Mouse (Mus musculus) kidney, embryonic 14.5 days (tissue): ENCODE measurements around the gene Ptf1a. TPM values are rescaled to one million over a fixed set of nuclear protein-coding genes. Genes with fewer than 3 reads are reported as not detected.
A peak's percentile ranks its signal among the peaks of the same experiment; 100 is the strongest.

ENCODE experiments used
- ATAC-seq: fragments of 200-750 bp; cut with Nextera tagmentation; 2 replicates; pipeline ENCODE4 v1.8.0; 2017; ENCODE audit warnings: moderate number of reproducible peaks, mild to moderate bottlenecking, moderate TSS enrichment, moderate library complexity; ENCODE audit not compliant: low FRiP score, low TSS enrichment
- H3K27ac ChIP-seq: fragments of 300-500 bp; sonication (generic); 2 replicates; pipeline ENCODE4 v1.5.1; 2014; ENCODE audit warnings: low read depth, mild to moderate bottlenecking, low read length, moderate library complexity, mixed read lengths
- H3K27me3 ChIP-seq: fragments of 300-500 bp; sonication (generic); 2 replicates; pipeline ENCODE4 v1.6.1; 2014; ENCODE audit warnings: mild to moderate bottlenecking, low read length; ENCODE audit not compliant: control insufficient read depth, insufficient read depth
- H3K36me3 ChIP-seq: fragments of 300-500 bp; sonication (generic); 2 replicates; pipeline ENCODE4 v1.6.1; 2014; ENCODE audit warnings: low read length, mixed read lengths; ENCODE audit not compliant: control insufficient read depth, insufficient read depth
- H3K4me1 ChIP-seq: fragments of 300-500 bp; sonication (generic); 2 replicates; pipeline ENCODE4 v1.6.1; 2014; ENCODE audit warnings: low read length, mixed read lengths; ENCODE audit not compliant: control insufficient read depth, insufficient read depth
- H3K4me2 ChIP-seq: fragments of 300-500 bp; sonication (generic); replicated peaks from 2 replicates; pipeline ENCODE4 v1.6.1; 2014; ENCODE audit warnings: low read depth, mild to moderate bottlenecking, low read length
- H3K4me3 ChIP-seq: fragments of 300-500 bp; sonication (generic); 2 replicates; pipeline ENCODE4 v1.5.1; 2014; ENCODE audit warnings: mild to moderate bottlenecking, low read length
- H3K9ac ChIP-seq: fragments of 300-500 bp; sonication (generic); 2 replicates; pipeline ENCODE4 v1.6.1; 2014; ENCODE audit warnings: low read depth, mild to moderate bottlenecking, low read length, moderate library complexity
- H3K9me3 ChIP-seq: fragments of 300-500 bp; sonication (generic); 2 replicates; pipeline ENCODE4 v1.6.1; 2016; ENCODE audit warnings: low read length; ENCODE audit not compliant: control insufficient read depth
- WGBS: fragments of 180-500 bp; shearing (Covaris S2); extraction: QIAGEN DNeasy Blood & Tissue Kit; methylation state at CpG from one replicate; pipeline ENCODE4 v1.1.7; 2014; 5-methylcytosine and 5-hydroxymethylcytosine counted together
- polyA plus RNA-seq: library from polyadenylated mRNA; unstranded; fragments of >200 nt; fragmentation: Nextera tagmentation; extraction: Ambion mirVana; gene quantifications from 2 replicates; pipeline ENCODE4 v1.2.1, GENCODE M21; 2014

Ptf1a gene
- polyA plus RNA-seq, 1 experiment from 2014 or later = not detected

DNA sequence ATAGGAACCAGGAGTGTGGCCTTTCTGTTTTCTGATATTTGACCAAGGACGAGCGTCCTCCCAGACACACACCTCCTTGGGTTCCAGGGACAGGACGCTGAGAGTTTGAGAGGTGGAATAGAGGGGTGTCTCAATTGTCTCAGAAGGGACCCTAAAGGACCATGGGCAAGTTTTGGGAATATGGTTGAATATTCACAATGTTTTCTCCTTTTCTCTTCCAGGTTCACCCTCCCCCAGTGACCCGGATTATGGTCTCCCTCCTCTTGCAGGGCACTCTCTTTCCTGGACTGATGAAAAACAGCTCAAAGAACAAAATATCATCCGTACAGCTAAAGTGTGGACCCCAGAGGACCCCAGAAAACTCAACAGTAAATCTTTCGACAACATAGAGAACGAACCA lies 1.3 kb downstream of the Ptf1a start:
- no peaks in the 10 kb centered on the region for H3K9me3 ChIP-seq
- H3K27me3 ChIP-seq = peaks cover 94% of the 10 kb centered on the region
- H3K9ac ChIP-seq = no peak overlapping the region
- H3K27ac ChIP-seq = no peak overlapping the region
- no peak for ATAC-seq
- 0 out of 2 replicates have a peak, but pooled peaks cover 3% of the 10 kb centered on the region for H3K4me1 ChIP-seq
- no peak overlapping the region for H3K4me3 ChIP-seq
- no peaks in the 10 kb centered on the region for H3K36me3 ChIP-seq
- H3K4me2 ChIP-seq = no peak overlapping the region
- 4% methylated on average over 7 of the region's 7 CpGs for WGBS

DNA sequence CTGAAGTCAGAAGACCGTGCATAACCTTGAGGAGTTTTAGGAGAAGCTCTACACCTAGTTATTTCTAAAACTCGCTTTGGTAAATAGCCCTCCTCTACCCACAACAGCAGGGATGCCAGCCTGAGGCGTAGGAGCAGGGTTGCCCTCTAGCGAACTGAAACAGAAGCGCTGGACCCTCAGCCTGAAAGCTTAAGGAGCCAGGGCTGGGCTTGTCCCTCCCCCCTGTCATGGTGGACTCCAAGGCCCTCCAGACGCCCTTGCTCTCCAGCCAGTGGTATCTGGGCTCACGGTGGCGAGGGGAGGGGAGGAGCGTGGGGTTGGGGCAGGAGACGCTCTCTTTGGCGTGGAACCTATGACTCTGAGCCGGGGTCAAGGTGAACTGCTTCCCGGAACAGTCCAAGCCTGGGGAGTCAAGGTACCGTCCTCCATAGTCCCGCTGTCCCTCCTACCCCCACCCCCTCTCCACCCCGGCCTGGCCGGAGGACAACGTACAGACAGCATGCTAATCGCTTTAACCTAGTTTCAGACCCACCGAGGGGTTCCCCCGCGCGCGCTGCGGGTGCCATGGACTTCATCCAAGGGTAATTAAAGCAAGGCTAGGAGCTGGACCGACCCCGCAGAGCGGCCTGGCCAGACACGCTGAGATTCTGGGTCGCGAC lies 2.7 kb downstream of the Ptf1a start:
- 1% methylated on average over 28 of the region's 31 CpGs for WGBS
- no peak overlapping the region for H3K27ac ChIP-seq
- peak; percentile 49; the same call in 1 of the 2 replicates for ATAC-seq
- H3K4me3 ChIP-seq = peak overlapping the region; percentile 14; the same call in 1 of the 2 replicates
- no peaks in the 10 kb centered on the region for H3K36me3 ChIP-seq
- no peaks in the 10 kb centered on the region for H3K9me3 ChIP-seq
- H3K4me1 ChIP-seq = 0 out of 2 replicates have a peak, but pooled peaks cover 3% of the 10 kb centered on the region
- H3K27me3 ChIP-seq = peaks cover 97% of the 10 kb centered on the region
- H3K9ac ChIP-seq = no peak overlapping the region
- peak overlapping the region; percentile 39 for H3K4me2 ChIP-seq

DNA sequence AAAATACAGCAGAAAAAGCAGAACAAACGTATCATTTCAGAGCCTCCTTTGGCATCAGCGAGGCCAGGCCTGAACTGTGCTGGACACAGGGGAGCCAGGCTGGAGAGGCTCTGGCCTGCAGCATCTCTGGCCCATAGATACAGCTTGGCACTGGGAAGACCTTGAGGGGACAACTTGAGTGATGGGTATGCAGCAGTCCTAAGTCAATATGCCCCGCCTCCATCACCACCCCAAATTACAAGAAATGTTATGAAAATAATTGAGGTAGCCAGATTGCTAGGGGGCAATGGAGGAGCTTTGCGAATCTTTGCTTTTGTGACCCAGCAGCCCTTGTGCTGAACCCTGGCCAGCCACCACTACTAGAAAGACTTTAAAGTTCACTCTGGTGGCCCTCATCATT lies 3.8 kb downstream of the Ptf1a start:
- Histone ChIP-seq H3K9me3 (no peaks in the 10 kb centered on the region), H3K36me3 (no peaks in the 10 kb centered on the region), H3K4me2 (no peak overlapping the region), H3K9ac (no peak overlapping the region), H3K4me1 (0 out of 2 replicates have a peak, but pooled peaks cover 3% of the 10 kb centered on the region), H3K4me3 (no peak overlapping the region), H3K27ac (no peak overlapping the region), H3K27me3 (peaks cover 98% of the 10 kb centered on the region)
- no peak for ATAC-seq
- 27% methylated on average over 4 of the region's 4 CpGs for WGBS

- Histone ChIP-seq H3K9ac (no peak overlapping the region), H3K4me3 (no peak overlapping the region), H3K4me2 (no peak overlapping the region), H3K9me3 (no peaks in the 10 kb centered on the region), H3K4me1 (no peaks in the 10 kb centered on the region), H3K36me3 (no peaks in the 10 kb centered on the region), H3K27ac (no peak overlapping the region), H3K27me3 (peaks cover 100% of the 10 kb centered on the region)
- WGBS = under 1% methylated on average over 19 of the region's 19 CpGs
- ATAC-seq = no peak
Observed at GRCm38 (mm10) chr2:19452531-19453055, 7.1 kb downstream of the Ptf1a start.

- ATAC-seq = no peak
- Histone ChIP-seq H3K4me2 (no peak overlapping the region), H3K4me3 (no peak overlapping the region), H3K9ac (no peak overlapping the region), H3K4me1 (no peaks in the 10 kb centered on the region), H3K9me3 (no peaks in the 10 kb centered on the region), H3K36me3 (no peaks in the 10 kb centered on the region), H3K27ac (no peak overlapping the region), H3K27me3 (peaks cover 83% of the 10 kb centered on the region)
- 3% methylated on average over 5 of the region's 5 CpGs for WGBS
Observed at GRCm38 (mm10) chr2:19455228-19455627, 9.8 kb downstream of the Ptf1a start.

DNA sequence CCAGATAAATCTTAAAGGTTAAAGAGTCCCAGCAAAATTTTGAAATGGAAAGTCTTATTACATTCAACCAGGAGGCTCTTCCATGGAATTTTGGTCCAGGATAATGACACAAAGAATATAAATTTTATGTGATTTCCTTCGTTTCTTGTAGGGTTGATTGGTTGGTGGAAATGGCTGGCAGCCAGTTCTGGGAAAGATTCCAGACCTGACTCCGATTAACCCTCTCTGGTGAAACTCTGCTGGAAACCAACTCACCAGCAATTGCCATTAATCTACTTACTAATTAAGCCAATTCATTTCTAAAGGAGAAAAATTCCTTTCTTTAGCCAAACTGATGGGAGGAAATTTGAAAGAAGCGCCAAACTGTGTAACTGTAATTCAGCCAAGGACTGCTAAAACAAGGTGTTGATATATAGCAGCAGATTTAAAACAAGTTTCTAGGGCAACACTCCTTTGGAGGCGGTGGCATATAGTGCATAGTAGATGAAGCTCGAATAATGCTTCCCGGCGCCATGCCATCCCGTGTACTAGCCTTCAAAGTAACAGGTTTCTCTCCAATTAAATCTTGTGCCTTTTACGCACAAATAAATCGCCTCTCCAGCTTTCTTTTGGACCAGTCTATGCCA lies 10.5 kb downstream of the Ptf1a start:
- WGBS = 10% methylated on average over 10 of the region's 10 CpGs

DNA sequence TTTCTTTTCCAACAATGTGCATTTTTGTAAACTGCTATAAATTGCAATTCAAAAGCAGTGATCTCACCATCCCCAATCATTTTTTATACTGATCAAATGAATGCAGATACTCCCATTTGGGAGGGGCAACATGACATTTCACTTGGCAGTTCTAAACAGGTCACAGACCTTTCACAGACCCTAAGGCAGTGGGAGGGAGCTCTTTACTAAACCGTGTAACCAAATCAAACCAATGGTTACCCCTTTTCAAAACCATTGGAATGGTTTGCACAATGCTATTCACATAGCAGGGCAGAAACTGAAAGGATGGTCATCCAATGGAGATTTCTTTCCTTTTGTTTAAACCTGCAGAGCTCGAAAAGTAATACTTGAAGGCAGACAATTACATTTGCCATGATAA lies 13.3 kb downstream of the Ptf1a start:
- Histone ChIP-seq H3K9me3 (no peaks in the 10 kb centered on the region), H3K36me3 (no peaks in the 10 kb centered on the region), H3K4me2 (no peak overlapping the region), H3K4me3 (no peak overlapping the region), H3K27me3 (peaks cover 54% of the 10 kb centered on the region), H3K9ac (no peak overlapping the region), H3K4me1 (no peaks in the 10 kb centered on the region), H3K27ac (no peak overlapping the region)
- ATAC-seq = no peak
- WGBS = 59% methylated on average over 2 of the region's 2 CpGs

More for the DNA sequence above, 10.5 kb downstream of the Ptf1a start:
- Histone ChIP-seq H3K9ac (no peak overlapping the region), H3K27ac (no peak overlapping the region), H3K4me2 (no peak overlapping the region), H3K4me3 (no peak overlapping the region), H3K4me1 (no peaks in the 10 kb centered on the region), H3K27me3 (peaks cover 78% of the 10 kb centered on the region), H3K36me3 (no peaks in the 10 kb centered on the region), H3K9me3 (no peaks in the 10 kb centered on the region)
- no peak for ATAC-seq

DNA sequence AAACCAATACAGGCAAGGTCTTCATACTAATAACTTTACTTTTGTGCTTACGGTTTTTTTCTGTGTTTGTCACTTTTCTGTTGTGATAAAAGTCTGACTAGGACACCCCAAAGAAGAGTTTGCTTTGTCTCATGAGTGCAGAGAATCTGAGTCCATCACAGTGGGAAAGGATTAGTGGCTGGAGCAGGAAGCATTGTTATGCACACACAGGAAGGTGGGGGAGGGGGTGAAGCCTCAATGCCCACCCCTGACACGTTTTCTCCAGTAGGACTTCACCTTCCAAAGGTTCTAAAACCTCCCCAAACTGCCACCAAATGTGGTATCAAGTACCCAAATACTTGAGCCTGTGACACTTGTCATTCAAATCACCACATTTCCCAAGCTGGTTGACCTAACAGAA lies 16.5 kb downstream of the Ptf1a start:
- no peak for ATAC-seq
- no peak overlapping the region for H3K4me2 ChIP-seq
- no peak overlapping the region for H3K9ac ChIP-seq
- H3K9me3 ChIP-seq = no peaks in the 10 kb centered on the region
- H3K4me1 ChIP-seq = no peaks in the 10 kb centered on the region
- 39% methylated on average over 2 of the region's 2 CpGs for WGBS
- H3K27ac ChIP-seq = no peak overlapping the region
- H3K4me3 ChIP-seq = no peak overlapping the region
- H3K27me3 ChIP-seq = peaks cover 23% of the 10 kb centered on the region
- H3K36me3 ChIP-seq = no peaks in the 10 kb centered on the region

- no peaks in the 10 kb centered on the region for H3K36me3 ChIP-seq
- no peak overlapping the region for H3K4me2 ChIP-seq
- ATAC-seq = no peak
- H3K27ac ChIP-seq = no peak overlapping the region
- WGBS = 80% methylated on average over 3 of the region's 3 CpGs
- H3K4me3 ChIP-seq = no peak overlapping the region
- H3K4me1 ChIP-seq = no peaks in the 10 kb centered on the region
- H3K27me3 ChIP-seq = no peaks in the 10 kb centered on the region
- H3K9me3 ChIP-seq = no peaks in the 10 kb centered on the region
- no peak overlapping the region for H3K9ac ChIP-seq
Observed at GRCm38 (mm10) chr2:19490262-19490661, 44.8 kb downstream of the Ptf1a start.
